Mouse (Mus musculus): Measurements from ENCODE around the gene Prpsap1.

- TF ChIP-seq POLR2A (IDR thresholded peaks at IDR 0.05; ENCODE audit: low read depth, low read length), result no peak
- TF ChIP-seq ZMIZ1 (IDR thresholded peaks at IDR 0.05; ENCODE audit: low read depth, low read length), result no peak
- no peak for TF ChIP-seq ETS1 (conservative IDR thresholded peaks at IDR 0.05; ENCODE audit: low read depth, low read length)
- no peak for TF ChIP-seq MAZ (IDR thresholded peaks at IDR 0.05; ENCODE audit: low read depth, low read length)
- no peak for TF ChIP-seq CTCF (conservative IDR thresholded peaks at IDR 0.05 in 1 of 2, IDR thresholded peaks at IDR 0.05 in 1 of 2; ENCODE audit: low read depth in 2 of 2, low read length in 2 of 2)
- no peak for TF ChIP-seq EP300 (IDR thresholded peaks at IDR 0.05; ENCODE audit: low read length)
- TF ChIP-seq JUND (conservative IDR thresholded peaks at IDR 0.05; ENCODE audit: low read depth, low read length), result no peak
- TF ChIP-seq MXI1 (IDR thresholded peaks at IDR 0.05; ENCODE audit: low read depth, low read length), result no peak
- no peak for TF ChIP-seq NRF1 (IDR thresholded peaks at IDR 0.05; ENCODE audit: low read depth, low read length)
- no peak for TF ChIP-seq MEF2A (IDR thresholded peaks at IDR 0.05; ENCODE audit: borderline replicate concordance, low read depth, low read length)
These were observed 21.5 kb upstream of the Prpsap1 start for GRCm38 (mm10) chr11:116515330-116516020.

Data from CH12.LX (cell line).